Mouse (Mus musculus) skeletal muscle tissue, adult 2 months (tissue): Measurements from ENCODE around the gene Ric3.
A peak's percentile ranks its signal among the peaks of the same experiment; 100 is the strongest.

ENCODE experiments used
- DNase-seq: peaks from one replicate; pipeline ENCODE4 v3.0.0-alpha.2; 2012; ENCODE audit warnings: low read depth, low spot score

Ric3 gene

DNA sequence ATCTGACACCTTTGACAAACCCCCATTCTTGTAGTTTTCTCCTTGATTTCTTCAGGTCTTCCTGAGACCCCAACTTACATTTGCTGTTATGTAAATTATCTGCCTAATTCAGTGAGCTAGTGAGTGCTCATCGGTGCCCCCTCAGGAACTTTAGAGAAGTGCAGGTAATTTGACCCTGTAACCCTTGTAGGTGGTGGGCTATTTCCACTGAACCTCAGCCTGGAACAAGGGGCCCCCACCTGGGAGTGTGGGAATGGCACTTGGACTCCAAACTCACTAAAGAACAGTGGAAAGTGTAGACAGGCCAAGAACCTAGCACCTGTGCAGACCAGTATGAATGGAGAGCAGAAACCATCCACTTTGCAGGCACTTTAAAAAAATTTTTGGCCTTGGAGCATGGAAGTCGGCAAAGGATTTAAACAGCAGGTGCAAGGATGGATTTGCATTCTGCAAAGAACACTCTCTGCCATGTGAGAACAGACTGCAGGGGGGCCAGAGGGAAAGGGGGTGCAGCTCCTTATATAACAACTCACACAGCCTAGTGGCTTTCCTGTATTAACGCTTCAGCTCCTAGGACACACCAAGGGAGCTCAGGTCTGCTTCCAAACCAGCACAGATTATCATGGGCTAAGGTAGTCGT is 82.7 kb downstream of the Ric3 start:
- DNase-seq = no peak

DNA sequence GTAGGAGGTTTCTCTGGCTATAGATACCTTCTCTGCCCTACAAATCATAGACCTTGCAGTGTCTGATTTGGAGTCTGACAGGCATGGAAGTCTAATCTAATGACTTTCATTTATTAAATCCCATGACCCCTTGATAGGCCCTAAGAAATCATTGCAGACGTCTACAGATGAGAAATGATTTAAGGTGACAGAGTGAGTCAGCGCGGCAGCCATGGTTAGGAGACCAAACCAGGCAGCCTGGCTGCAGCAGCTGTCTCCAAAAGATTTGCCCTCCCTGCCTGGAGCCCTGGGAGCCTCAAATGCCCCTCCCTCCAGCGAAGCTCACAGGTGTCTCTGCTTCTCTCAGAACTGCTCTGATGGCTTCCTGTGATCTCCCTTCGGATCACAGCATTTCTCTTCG is 87.0 kb downstream of the Ric3 start:
- no peak for DNase-seq

DNA sequence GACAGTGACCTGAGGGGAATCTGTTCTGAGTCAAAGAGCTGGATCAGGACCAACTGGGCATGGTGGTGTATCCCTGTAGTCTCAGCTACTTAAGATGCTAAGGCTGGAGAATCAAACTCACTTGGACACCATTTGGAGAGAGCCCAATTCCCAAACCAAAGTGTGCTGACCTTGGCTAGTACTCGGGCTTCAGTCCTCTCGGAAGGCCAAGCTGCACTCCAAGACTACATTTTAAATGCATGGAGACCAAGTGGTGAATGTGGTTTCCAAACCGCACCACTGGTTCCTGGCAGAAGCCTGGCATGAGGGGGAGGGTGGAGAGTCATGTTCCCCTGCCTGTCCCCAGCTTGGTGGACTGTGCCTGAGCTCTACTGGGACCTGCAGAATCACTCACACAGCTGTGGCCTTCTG is 89.2 kb downstream of the Ric3 start:
- DNase-seq = peak; percentile 26

DNA sequence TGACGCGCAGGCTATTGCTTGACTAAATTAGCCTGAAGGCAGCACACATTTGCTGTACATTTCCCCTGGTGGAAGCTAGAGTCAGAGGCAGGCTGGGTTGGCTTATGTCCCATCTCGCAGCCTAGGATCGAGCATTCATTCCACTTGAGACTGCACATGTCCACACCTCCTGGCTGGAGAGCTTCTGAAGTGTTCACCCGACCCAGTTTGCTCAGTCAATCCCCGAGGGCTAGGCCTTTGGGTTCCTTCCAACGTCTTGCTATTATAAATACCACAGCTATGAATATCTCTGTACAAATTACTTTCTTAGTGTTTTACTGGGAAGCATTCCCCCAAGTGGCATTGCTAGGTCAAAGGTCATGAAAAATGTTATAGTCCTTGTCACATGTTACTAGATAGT is 89.9 kb downstream of the Ric3 start:
- DNase-seq = peak; percentile 77

DNA sequence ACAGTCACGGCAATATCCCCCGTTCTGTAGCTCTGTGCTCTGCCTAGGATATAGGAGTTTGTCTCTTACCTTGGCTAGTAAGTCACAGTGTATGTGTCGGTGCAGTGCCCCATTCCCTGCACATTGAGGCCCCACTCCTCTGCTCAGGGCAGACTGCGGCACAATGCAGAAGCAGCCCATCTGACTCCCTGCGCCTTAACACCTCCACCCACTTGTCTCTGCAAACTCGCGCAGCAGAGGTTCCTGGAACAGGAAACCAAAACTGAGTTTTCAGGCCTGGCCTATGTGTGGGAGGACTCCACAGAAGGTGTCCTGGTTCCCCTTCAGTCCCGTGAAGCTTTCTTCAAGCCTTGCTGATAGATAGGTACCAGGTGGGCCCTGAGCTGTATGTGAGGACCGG is 91.9 kb downstream of the Ric3 start:
- DNase-seq = no peak

DNA sequence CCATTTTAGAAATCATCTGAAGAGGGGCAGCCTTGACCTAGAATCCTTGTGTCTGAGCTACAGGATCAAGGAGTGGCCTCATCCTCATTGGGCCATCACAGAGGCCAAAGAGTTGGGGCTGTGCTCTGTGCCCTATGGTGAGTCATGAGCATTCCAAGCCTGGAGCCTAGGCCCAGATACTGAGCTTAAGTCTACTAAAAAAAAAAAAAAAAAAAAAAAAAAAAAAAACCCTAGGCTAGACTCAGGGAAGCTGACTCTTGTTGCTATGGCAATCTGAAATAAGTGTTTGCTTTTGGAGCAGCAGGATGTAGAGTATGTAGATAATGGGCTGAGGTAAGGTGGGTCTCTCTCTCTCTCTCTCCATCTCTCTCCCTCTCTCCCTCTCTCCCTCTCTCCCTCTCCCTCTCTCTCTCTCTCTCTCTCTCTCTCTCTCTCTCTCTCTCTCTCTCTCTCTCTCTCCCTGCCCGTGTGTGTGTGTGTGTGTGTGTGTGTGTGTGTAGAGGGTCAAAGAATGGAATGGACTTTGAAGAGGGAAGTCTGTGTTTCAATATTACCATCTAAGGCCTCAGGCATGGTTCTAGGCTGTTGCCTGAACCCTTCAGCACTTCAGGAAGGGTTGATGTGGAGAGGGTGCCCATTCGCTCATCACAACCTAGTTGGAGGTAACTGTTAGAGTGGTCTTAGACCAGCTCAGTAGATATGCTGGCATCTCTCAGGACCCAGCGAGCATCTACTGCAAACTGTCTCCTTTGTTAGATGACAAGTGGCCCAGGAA is 97.0 kb downstream of the Ric3 start:
- no peak for DNase-seq
